Mouse (Mus musculus) embryo, embryonic 11.5 days (tissue): ENCODE measurements around the gene Tomm6.
A peak's percentile ranks its signal among the peaks of the same experiment; 100 is the strongest.
"Not testable (repeated sequence)": the region's sequence is repeated elsewhere in the genome, so short reads cannot be mapped to it uniquely, and the experiment has no call there.

Experiments used
- DNase-seq: peaks from one replicate; pipeline ENCODE4 v3.0.0-alpha.2; 2012; ENCODE audit warnings: low read depth, low spot score

Tomm6 gene

DNA sequence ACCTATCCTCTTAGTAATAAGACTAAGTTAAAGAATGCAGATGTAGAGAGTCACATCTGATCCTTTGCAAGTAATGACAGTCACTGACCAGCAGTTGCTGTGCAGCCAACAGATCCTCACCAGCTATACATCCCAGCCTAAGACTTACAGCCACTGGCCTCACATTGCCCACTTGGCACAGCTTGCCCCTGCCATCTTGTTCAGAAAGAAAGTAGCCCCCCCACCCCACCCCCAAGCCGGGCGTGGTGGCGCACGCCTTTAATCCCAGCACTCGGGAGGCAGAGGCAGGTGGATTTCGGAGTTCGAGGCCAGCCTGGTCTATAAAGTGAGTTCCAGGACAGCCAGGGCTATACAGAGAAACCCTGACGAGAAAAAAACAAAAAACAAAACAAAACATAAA is 33.8 kb downstream of the Tomm6 start:
- DNase-seq: not testable (repeated sequence)

DNA sequence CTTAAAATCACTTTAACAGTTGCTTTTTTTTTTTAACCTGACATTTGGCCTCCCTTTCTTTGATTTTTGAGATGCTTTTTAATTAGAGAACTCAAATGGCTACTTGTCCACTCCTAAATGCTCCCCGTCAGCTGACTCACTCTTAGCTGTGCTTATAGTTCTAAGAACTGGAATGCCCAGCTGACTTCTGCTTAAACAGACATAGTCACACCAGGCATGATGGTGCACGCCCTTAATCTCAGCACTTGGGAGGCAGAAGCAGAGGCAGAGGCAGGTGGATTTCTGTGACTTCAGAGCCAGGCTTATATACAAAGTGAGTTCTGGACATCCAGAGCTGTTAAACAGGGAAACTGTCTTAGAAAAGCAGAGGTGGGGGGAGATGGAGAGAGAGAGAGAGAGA is 36.2 kb downstream of the Tomm6 start:
- DNase-seq: no peak

DNA sequence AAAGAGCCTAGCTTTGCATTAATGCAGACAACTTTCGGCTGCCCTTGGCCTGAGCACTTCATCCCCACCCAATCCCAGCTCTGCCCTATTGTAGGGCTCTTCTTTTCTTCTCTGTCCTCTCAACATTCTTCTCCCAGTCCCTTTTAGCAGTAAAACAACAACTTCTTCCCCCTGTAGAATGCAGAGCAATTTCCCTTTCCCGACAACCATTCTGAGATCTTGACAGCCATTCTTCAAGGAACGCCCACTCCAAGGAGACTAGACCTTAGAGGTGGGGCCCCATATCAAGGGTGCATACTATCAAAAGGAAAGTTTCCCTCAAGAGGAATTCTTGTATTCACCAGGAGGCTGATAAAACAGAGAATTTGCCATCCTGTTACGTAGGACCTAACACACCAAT is 39.2 kb downstream of the Tomm6 start:
- no peak for DNase-seq

DNA sequence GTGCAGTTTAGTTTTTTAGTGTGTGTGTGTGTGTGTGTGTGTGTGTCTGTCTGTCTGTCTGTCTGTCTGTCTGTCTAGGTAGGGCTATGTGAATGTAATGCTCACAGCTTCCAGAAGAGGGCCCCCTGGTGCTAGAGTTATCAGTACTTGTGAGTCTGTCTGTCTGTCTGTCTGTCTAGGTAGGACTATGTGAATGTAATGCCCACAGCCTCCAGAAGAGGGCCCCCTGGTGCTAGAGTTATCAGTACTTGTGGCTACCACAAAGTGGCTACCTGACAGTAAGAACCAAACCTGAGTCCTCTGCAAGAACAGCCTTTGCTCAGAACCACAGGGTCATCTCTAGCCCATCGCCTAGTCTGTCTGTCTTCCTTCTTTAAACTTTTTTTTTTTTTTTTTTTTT is 41.5 kb downstream of the Tomm6 start:
- DNase-seq: peak; percentile 41

DNA sequence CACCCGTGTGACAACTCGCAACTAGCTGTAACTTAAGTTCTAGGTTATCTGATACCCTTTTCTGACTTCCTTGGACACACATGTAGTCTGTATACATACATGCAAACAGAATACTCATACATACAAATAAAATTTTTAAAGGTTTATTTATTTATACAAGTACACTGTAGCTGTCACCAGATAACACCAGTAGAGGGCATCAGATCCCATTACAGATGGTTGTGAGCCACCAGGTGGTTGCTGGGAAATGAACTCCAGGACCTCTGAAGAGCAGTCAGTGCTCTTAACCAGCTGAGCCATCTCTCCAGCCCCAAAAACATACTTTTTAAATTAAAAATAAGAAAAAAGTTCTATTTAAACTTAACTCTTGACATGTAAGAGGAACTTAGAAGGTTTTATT is 45.2 kb downstream of the Tomm6 start:
- no peak for DNase-seq
